Mouse (Mus musculus): Measurements from ENCODE around the gene Tubb2a.

The Tubb2a gene

GRCm38 (mm10) chr13:34051692-34052091 is 26.1 kb downstream of the Tubb2a start:
- no peak for DNase-seq (ENCODE audit: low spot score in 2 of 2)

GRCm38 (mm10) chr13:34050479-34050878 is 27.3 kb downstream of the Tubb2a start:
- DNase-seq (ENCODE audit: low spot score in 2 of 2), result no peak

- no peak for DNase-seq (ENCODE audit: low spot score in 2 of 2)
Observed at GRCm38 (mm10) chr13:34047526-34047925, 30.3 kb downstream of the Tubb2a start.

GRCm38 (mm10) chr13:34046421-34047012 is 31.3 kb downstream of the Tubb2a start:
- DNase-seq (ENCODE audit: low spot score in 2 of 2), result peak; percentile 57 to 78

GRCm38 (mm10) chr13:34045511-34046249 is 32.1 kb downstream of the Tubb2a start:
- no peak for DNase-seq (ENCODE audit: low spot score in 2 of 2)

- no peak for DNase-seq (ENCODE audit: low spot score in 2 of 2)
Observed at GRCm38 (mm10) chr13:34043716-34044393, 34.0 kb downstream of the Tubb2a start.

GRCm38 (mm10) chr13:34040091-34040490 is 37.7 kb downstream of the Tubb2a start:
- DNase-seq (ENCODE audit: low spot score in 2 of 2), result no peak

GRCm38 (mm10) chr13:34038901-34039341 is 38.9 kb downstream of the Tubb2a start:
- no peak for DNase-seq (ENCODE audit: low spot score in 2 of 2)

GRCm38 (mm10) chr13:34038056-34038432 is 39.8 kb downstream of the Tubb2a start:
- DNase-seq (ENCODE audit: low spot score in 2 of 2), result no peak

GRCm38 (mm10) chr13:34037172-34038055 is 40.4 kb downstream of the Tubb2a start, which contains the start of gene Bphl:
Gene Bphl, plus strand, starts transcription at chr13:34037597.
- peak; percentile 84 to 93 for DNase-seq (ENCODE audit: low spot score in 2 of 2)

- no peak for DNase-seq (ENCODE audit: low spot score in 2 of 2)
Observed at GRCm38 (mm10) chr13:34036726-34037125, 41.1 kb downstream of the Tubb2a start.

- no peak for DNase-seq (ENCODE audit: low spot score in 2 of 2)
Observed at GRCm38 (mm10) chr13:34035424-34035823, 42.4 kb downstream of the Tubb2a start.

- DNase-seq (ENCODE audit: low spot score in 2 of 2), result no peak
Observed at GRCm38 (mm10) chr13:34032041-34032440, 45.8 kb downstream of the Tubb2a start.

All from urinary bladder, postnatal 36 days (tissue).